Mouse (Mus musculus) cortical plate, adult 2 months (tissue): ENCODE data around the gene Ahcyl1.

Source experiments
- CTCF ChIP-seq: fragments of 200-500 bp; IDR thresholded peaks from 2 replicates; pipeline ENCODE4 v1.5.1; 2011; ENCODE audit warnings: mild to moderate bottlenecking, control low read depth, low read length; ENCODE audit not compliant: insufficient read depth; ENCODE audit errors: extremely low read depth
- POLR2A ChIP-seq: fragments of 200-500 bp; IDR thresholded peaks from 2 replicates; pipeline ENCODE4 v1.6.1; 2011; ENCODE audit warnings: mild to moderate bottlenecking, low read length, control low read depth; ENCODE audit not compliant: insufficient read depth; ENCODE audit errors: extremely low read depth

GRCm38 (mm10) chr3:107628551-107628950 lies 67.8 kb downstream of the Ahcyl1 start:
- TF ChIP-seq CTCF (no peak), POLR2A (no peak)
